Mouse (Mus musculus): Measurements from ENCODE around the gene Atf4.

Atf4 gene

GRCm38 (mm10) chr15:80280646-80281045 lies 25.7 kb downstream of the Atf4 start:
- DNase-seq (ENCODE audit: low read depth), result peak; percentile 78

GRCm38 (mm10) chr15:80286851-80287415 lies 31.9 kb downstream of the Atf4 start, which contains the start of gene Cacna1i:
Gene Cacna1i, plus strand, starts transcription at chr15:80287238.
- DNase-seq (ENCODE audit: low read depth), result no peak

GRCm38 (mm10) chr15:80288036-80288435 lies 33.1 kb downstream of the Atf4 start:
- no peak for DNase-seq (ENCODE audit: low read depth)

- DNase-seq (ENCODE audit: low read depth), result peak; percentile 91
These were observed 34.5 kb downstream of the Atf4 start for GRCm38 (mm10) chr15:80289436-80289835.

- peak; percentile 43 for DNase-seq (ENCODE audit: low read depth)
These were observed 42.2 kb downstream of the Atf4 start for GRCm38 (mm10) chr15:80297146-80297545.

- no peak for DNase-seq (ENCODE audit: low read depth)
These were observed 48.8 kb downstream of the Atf4 start for GRCm38 (mm10) chr15:80303779-80304178.

GRCm38 (mm10) chr15:80304188-80304587 lies 49.2 kb downstream of the Atf4 start:
- no peak for DNase-seq (ENCODE audit: low read depth)

GRCm38 (mm10) chr15:80306146-80306545 lies 51.2 kb downstream of the Atf4 start:
- no peak for DNase-seq (ENCODE audit: low read depth)

All from induced T-regulatory cell, adult 2 months (primary cell).